Mouse (Mus musculus) gastrocnemius, postnatal 25 days (tissue): ENCODE results near the gene Pla2g4e. TPM values are rescaled to one million over a fixed set of nuclear protein-coding genes. Genes with fewer than 3 reads are reported as not detected.

ENCODE experiments used
- DNase-seq: peaks from one replicate; pipeline ENCODE4 v3.0.0; 2022
- total RNA-seq, 2 experiments: library from RNA; stranded (reverse); gene quantifications; 1 replicate in 1 of 2; 2 replicates in 1 of 2; pipeline ENCODE4 v1.2.3; 2021

Pla2g4e gene
- total RNA-seq, 2 experiments from 2014 or later = 26.9 to 28.8 TPM

DNA sequence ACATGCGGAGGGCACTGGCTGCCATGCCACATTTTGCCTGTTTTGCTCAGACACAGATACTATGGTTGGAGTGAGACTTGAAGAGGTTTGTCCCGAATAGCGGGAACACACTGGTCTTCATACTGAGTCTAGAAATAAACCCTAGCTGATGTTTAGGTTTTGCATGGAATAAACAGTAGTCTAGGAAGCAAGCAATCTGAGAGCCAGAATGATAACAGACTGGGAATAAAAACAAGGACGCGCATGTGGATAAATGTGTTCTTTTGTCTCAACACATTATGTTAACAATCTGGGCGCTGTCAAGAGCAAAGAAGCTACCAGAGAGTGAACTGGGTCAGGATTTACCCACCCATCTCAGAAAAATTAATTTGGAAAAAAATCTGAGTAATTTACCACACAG is 122.2 kb downstream of the Pla2g4e start:
- DNase-seq = no peak

DNA sequence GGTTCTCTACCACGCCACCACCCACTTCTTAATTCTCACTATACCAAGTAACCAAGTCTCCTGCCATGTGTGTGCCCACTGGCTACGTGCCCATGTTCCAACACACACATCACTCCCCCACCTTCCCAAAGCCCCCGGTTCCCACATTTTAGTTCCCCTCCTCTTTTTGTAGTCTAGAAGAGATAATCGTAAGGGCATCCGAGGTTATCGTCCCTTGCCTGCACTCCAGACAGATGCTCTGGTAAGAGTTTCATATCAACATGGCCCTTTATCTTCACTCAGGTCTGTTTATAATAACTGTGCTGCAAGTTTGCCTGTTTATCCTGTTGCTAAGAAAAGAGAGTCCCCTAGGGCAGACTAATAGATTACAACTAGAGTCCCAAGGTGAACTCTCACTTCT is 127.8 kb downstream of the Pla2g4e start:
- DNase-seq = no peak

Other genes starting within 250 kb of the Pla2g4e start
- 1 to 10 TPM; 2.5 to 3.7 TPM for gene Jmjd7, start 217.9 kb downstream of the Pla2g4e start, total RNA-seq
- gene Gm28042, start 217.8 kb downstream of the Pla2g4e start, total RNA-seq = 1 to 10 TPM in 1 of 2 experiments, under 1 TPM in 1; 0.41 to 1.2 TPM
- gene Pla2g4b, start 211.9 kb downstream of the Pla2g4e start, total RNA-seq = 1 to 10 TPM; 1.3 to 1.4 TPM
- gene Ehd4, start 90.7 kb downstream of the Pla2g4e start, total RNA-seq = 10 to 100 TPM; 36.0 to 56.6 TPM
- gene Pla2g4d, start 43.9 kb upstream of the Pla2g4e start, total RNA-seq = not detected
- not detected for gene Pla2g4f, start 68.8 kb upstream of the Pla2g4e start, total RNA-seq
- 10 to 100 TPM; 15.7 to 20.1 TPM for gene Vps39, start 107.8 kb upstream of the Pla2g4e start, total RNA-seq
- gene Ganc, start 158.6 kb upstream of the Pla2g4e start, total RNA-seq = 10 to 100 TPM; 30.7 to 31.5 TPM
- gene Tmem87a, start 158.8 kb upstream of the Pla2g4e start, total RNA-seq = 10 to 100 TPM; 27.9 to 34.9 TPM
- 100 to 1,000 TPM; 106 to 129 TPM for gene Capn3, start 210.7 kb upstream of the Pla2g4e start, total RNA-seq